Mouse (Mus musculus) c-Kit-positive CD71-negative TER-119-negative erythroid progenitor cells, embryonic 14.5 days (primary cell): Measurements from ENCODE around the gene Cxcl16.
"Not testable (repeated sequence)": the region's sequence is repeated elsewhere in the genome, so short reads cannot be mapped to it uniquely, and the experiment has no call there.

Experiments used
- DNase-seq: peaks from one replicate; pipeline ENCODE4 v3.0.0-alpha.2; 2013; ENCODE audit warnings: low read depth

Cxcl16 gene

DNA sequence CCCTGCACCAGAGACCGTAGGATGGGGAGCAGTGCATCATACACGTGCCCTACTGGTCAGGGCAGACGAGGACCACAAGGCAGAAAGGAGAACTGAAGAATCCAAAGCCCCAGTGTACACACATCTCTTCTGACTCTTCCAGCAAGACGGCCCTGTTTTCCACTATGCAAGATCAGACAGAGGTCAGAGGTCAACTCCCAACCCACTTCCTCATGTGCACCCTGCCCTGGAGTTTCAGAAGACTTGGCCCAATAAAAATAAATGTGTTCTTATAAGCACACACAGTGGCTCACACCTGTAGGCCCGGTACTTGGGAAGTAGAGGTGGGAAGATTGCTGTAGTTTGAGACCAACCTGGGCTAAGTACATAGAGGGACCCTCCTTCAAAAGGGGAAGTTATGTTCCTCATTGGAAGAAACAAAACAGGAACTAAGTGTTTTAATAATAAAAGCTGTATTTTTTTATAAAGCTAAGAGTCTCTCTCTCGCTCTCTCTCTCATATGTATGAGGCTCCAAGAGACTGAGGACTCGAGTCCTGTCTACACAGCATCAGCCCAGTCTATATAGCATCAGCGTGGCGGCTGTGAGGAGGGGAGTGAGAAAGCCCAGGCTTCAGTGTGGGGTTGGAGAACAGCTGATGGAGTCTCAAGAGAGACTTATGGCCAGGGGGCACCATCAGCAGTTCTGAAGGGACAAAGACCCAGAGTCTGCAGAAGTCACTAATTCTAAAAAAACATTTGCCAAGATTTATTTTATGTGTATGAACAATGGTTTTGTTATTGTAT is 6.3 kb downstream of the Cxcl16 start:
- DNase-seq, result no peak

DNA sequence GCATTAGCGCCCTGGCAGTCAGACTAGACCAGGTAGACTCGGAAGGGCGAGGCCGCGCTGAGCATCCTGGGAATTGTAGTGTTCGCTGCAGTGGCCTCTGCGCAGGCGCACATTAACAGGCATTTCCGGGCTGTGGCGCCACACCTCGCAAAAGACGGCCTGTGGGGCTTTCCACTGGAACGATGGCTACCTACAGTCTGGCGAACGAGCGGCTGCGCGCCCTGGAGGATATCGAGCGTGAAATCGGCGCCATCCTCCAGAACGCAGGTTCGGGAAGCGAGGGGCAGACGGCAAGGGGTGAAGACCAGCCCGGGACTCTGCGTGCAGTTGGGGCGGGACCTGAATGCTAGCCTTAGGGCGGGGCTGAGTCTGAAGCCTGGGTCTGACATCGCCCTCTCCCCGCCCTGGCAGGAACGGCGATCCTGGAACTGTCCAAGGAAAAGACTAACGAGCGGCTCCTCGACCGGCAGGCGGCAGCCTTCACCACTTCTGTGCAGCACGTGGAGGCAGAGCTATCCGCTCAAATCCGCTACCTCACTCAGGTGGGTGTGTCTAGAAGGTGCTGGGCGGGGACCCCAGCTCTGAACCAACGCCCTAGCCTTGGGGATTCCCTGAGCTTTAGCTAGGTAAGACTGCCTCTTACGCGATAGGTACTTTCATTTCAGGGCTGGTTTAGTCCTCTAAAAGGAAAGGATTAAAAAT is 7.8 kb downstream of the Cxcl16 start, which contains the start of gene Med11:
Gene Med11, plus strand, starts transcription at position 123 of the 702 bp plus-strand sequence.
- peak; percentile 93 for DNase-seq

DNA sequence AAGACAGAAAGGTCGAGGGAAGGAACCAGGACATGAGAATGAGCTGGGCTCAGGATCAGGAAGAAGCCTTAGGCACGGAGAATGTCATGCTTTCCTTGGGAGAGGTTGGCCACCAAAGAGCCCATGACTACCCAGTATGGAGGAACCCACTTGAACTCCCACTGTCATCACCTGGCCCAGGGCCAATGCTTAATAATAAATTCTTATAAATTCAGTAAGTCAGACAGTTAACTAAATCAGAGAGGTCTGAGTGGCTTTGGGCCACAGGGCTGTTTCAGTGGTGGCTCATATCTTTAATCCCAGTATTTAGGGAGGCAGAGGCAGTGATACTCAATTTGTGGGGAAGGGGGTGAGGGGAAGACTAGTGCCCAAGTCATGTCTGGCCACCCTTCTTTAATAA is 8.9 kb downstream of the Cxcl16 start:
- no peak for DNase-seq

DNA sequence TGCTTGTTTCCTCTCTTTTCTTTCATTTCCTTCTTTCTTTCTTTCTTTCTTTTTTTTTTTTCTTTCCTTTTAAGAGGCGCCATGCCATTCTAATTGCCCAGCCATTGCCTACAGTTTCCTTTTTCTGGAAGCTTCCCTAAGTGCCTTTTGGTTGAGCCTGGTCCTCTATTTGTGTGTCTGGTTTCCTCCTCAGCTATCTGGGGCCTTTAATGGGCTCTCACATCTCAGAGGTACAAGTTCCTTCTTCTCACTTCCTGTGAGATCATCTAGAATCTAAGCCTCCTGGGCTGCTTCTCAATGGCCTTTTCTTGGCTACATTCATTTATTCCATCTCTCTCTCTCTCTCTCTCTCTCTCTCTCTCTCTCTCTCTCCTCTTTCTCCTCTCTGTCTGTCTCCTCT is 12.4 kb downstream of the Cxcl16 start:
- DNase-seq, result no peak

DNA sequence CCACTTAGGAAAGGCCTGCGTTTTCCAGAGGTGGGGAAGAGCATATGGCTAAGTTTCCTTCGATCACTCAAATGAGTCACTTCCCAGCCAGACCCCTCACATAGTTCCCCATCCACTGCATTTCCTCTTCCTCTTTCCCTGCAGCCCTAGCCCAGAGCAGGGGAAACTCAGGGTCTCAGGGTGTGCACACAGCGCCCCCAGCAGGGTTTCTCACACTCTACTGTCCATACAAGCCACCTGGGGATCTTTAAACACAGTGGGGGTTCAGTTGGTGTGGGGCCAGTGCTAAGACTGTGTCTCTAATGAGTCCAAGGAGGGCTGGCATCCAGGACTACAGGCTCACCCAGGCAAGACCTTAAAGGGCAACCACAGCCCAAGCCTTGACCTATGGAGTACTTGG is 13.0 kb downstream of the Cxcl16 start:
- DNase-seq, result no peak

DNA sequence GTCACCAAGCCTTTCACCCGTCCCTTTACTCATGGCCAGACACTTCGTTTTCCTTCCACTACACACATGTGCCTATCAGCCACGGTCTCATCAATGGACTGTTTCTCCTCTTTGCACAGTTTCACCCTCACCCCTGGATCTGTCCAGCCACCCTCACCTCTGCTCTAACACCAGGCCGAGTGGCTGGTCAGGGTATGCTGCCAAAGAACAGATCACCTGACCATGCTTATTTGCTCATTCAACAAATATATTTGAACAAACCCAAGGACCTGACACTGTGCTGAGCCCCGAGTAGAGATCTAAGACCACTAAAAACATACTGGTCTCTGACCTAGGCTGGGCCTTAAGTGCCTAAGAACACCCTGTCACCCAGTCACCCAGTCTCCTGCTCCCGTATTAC is 15.1 kb downstream of the Cxcl16 start:
- no peak for DNase-seq

DNA sequence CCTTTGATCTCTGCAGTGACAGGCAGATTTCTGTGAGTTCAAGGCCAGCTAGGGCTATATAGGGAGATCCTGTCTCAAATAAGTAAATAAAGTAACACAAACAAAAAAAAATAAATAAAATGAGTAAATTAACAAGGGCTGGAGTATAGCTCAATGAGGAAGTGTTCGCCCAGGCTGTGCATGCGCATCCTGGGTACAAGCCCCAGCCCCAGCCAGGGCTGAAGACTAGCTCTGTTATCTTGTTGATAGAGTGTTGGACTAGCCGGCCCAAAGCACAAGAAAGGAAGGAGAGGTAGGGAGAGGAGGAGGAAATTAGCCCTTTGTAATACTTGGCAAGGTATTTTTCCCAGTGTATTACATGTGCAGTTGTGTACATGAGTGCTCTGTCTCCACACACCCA is 15.8 kb downstream of the Cxcl16 start:
- no peak for DNase-seq

DNA sequence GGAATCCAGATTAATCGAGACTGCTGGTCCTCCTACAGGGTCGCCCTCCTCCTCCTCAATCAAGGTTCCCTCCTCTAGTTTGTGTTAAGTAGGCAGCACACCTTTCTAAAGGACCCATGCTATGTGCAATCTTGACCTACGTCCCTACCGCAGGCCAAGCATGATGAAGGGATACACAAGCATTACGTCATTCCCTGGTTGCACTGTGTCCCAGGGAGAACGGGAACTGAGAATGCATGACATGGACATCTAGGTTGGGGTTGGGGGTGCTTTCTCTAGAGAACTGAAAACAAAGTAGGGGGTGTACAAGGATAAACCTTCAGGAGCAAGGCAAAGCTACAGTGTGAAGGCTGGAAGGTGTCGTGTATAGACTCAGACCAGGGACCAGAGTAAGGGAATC is 17.9 kb downstream of the Cxcl16 start:
- no peak for DNase-seq

DNA sequence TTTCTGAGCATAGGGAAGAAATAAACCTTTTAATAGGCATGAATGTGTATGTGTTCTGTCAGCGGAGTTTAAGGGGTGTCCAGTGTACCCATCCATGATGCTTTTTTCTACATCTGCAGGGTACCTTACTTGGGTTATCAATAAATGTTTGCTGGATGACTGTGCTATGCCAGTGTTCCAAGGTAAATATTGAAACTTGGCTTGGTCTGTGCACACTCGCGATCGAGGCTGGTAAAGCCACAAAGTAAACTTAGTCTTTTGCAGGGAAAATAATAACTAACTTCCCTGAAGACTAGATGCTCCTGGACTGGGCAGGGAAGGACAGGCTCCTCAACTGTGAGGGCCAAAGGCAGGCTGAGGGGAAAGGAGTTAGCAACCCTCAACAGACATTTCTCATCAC is 19.1 kb downstream of the Cxcl16 start:
- no peak for DNase-seq

DNA sequence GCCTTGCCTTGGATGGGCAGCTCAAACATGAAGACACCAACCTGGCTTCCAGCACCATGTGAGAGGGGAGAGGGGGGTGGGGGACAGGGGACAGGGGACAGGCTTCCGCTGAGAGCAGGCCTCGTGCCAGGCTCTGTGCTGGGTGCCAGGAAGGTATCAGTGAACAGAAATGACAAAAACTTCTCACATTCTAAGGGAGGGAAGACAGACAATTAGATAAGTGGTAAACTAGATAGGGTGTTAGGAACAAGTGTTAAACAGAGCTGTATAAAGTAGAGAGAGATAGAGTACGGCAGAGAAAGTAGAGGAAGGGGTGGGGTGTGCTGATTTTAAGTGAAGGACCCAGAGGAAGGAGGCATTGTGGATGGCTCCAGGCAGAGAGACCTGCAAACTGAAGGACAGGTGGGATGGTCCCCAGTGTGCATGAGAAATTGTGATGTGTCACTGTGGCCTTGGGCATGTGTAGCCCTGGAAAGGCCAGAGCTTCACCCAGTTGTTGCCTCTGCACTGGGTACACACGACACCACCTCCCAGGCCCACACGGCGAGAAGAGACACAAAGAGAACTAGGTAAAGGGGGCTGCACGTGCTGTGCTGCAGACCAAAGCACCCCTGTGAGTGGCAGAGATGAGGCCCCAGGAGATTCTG is 20.9 kb downstream of the Cxcl16 start:
- no peak for DNase-seq

DNA sequence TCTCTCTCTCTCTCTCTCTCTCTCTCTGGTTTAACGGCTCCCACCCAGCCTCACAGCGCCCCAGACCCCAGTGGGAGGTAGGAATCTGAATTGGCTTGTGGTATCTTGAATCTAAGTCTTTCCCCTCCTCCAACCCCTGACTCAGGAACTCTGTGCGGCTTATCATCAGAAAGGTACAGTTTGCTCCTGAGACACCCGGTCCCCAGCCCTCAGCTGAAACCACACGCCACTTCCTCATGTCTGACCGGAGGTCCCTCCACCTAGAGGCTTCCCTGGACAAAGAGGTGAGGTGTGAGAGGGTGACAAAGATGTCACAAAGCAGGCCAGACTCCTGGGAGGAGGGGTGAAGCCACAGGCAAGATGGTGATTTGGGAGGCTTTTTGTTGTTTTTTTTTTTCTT is 22.4 kb downstream of the Cxcl16 start:
- no peak for DNase-seq

DNA sequence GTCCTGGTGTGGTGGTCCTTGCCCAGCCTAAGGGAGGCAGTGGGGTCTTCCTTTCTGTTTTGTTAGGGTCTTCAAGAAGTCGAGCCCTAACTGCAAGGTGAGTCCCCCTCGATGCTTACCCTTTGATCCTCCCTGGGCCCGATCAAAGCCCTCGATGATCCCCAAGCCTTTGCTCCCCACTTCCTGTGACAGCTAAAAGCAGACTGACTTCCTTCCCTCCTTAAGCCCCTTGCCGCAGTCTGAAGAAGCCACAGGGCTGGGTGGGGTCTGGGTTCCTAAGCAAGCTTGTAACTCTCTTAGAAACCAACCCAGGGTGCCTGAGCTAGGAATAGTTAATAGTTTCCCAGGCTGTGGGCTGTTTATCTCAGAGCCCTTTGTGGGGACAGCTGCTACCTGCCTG is 24.3 kb downstream of the Cxcl16 start:
- no peak for DNase-seq

DNA sequence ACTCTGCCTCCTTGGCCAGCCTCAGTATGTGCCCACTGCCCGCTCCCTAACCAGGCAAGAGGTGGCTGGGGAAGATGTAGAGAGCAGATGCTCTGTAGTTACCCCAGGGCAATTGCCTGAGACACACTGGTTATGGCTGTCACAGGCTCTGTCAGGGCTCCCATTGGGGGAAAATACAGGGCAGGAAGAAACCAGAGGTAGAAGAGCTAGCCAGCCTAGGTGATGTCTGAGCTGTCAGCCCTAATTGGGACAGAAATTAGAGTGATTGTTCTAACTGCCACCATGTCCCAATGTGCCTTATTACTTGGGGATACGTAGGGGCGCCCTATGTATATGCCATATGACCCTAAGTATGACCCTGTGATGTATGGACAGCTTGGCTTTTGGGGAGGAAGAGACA is 25.8 kb downstream of the Cxcl16 start:
- DNase-seq, result no peak

DNA sequence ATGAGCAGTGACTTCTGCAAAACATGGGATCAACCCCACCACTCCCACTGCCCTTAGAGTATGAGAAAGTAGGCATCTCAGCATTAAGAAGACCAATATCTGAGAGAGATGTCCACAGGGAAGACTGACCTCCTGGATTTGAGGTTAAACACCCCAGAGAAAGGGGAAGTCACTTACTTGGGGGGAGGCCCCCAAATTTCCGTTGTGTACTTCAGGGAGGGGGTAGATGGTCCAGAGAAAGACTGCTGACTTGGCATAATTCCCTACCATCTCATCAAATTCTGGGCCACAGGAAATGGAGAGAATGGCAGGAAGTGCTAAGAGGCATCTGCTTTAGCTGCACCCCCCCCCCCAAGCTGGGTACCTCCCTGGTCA is 26.2 kb downstream of the Cxcl16 start:
- DNase-seq, result no peak

DNA sequence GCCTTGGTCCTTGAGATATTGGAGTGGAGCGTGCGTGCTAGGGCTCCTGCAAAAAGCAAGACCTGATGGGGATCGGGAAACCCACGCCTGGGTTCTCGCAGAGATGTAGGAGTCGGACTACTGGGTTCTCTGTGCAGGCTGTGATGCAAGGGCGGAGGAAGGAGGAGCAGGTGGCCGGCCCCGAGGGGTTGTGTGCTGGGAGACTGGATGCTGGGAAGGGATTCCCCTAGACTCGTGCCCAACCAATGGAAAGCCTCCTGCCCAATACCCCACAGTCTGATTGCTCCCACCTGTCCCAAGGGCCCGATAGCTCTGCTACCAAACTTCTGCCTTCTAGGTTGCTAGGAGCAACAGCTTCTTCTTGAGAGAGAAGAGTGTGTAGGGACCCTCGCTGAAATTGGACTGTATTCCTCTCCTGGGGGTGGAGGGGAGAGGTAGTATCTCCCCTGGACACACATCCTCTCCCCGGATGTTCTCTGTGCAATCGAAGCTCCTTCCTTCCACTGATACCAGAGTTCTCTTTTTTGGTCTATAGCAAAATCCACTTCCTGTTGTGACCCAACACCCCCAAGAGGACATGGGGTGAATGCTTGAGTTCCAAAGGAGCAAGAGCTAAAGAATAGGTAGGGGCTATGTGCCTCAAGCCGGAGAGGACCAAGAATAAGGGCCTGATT is 26.8 kb downstream of the Cxcl16 start:
- no peak for DNase-seq

DNA sequence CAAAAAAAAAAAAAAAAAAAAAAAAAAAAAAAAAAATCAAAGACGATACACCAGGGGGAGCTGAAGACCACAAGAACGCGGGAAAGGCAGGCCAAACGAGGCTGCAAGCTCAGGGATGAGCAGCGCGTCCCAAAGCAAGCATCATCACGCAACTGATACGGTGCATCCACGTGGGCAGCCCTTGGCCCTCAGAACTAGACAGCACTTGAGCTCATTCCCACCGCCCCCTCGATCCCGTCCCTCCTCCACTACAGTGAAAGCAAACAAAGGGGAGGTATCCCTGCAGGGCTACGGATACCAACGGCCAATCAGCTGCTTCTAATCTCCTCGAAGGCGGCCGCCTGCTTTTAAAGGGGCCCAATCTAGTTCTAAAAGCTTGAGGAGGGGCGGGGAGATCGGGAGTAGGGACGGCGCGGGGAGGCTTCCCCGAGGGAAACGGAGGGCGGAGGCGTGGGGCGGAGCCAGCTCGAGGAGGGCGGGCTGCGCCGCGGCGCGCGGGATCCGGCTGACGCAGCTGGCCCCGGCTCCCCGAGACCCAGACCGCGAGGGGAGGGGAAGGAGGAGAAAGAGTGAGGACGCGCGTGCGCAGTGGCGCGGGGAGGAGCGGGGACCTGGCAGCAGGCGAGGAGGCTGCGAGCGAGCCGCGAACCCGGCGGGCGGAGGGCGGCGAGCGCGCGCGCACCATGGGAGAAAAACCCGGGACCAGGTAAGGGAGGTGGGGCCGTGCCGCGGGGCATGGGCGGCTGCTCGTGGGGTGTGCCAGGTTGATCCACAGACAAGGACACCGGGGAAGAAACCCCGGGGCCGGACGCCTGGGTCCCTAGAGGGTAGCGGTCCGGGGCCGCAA is 27.5 kb downstream of the Cxcl16 start, which contains the start of gene Arrb2:
Gene Arrb2, plus strand, starts transcription at position 588 of the 847 bp plus-strand sequence.
- DNase-seq, result peak; percentile 92

DNA sequence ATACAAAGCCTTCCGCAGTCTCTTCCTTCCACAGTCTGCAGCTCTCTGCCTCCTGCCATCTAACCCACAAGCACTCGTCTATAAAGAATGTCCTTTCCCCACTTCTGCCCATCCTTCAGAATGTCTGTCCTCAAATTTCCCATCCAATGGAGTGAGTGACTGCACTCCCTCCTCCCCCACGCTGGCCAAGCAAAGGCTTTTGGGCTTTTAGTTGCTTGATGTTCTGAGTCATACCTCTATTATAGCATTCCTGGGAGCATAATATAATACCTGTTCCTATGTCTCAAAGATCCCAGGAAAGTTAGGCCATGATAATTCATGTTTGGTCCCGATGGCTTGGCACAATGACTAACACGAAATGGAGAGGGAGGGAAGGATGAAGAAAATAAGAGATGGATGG is 28.2 kb downstream of the Cxcl16 start:
- DNase-seq, result no peak

DNA sequence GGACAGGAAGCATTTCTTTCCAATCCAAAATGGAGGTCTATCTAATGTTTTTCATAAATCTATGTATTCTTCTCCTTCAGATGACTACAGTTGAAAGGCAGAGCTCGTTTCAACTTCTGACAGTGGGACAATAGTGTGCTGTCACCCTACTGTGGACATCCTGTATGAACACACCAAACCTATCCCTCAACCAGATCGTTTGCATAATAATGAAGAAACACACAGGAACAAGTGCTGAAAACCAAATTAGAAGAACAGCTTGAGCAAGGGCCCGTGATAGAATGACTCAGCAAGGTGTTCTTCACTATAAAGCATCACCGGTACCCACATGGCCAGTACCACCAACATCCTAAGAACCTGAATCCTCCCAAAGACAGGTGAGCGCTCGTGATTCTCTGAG is 33.2 kb downstream of the Cxcl16 start:
- DNase-seq, result not testable (repeated sequence)

DNA sequence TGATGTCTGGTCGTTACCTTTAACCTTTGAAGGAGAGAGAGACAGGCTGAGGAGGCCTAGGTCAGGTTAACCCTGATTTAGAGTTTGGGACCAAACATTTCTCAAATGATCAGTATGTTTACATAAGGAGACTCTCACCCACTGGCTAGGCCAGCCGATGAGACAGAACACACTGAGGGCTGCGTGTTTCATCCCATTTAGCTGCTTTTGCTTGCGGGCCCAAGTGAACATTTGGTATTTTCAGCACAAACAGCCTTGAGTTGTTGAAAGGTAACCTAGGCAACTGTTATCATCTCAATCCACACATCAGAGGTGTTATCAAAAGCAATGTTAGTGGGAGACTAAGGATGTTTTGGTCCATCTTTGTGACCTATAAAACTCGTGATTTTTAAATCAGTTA is 40.3 kb downstream of the Cxcl16 start:
- no peak for DNase-seq

DNA sequence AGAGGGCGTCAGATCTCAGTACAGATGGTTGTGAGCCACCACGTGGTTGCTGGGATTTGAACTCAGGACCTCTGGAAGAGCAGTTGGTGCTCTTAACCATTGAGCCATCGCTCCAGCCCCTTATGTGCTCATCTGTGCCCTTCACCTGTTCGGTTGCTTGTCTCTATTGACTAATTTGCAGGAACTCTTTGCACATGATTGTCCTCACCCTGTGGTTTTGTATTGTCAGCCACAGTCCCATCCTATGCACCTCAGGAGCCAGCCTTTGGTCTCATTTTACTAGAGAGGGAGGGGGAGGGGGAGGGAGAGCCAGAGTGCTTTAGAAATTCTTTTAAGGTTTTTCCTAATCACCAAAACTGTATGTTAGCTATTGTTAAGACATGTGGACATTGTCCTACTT is 41.6 kb downstream of the Cxcl16 start:
- DNase-seq, result no peak

DNA sequence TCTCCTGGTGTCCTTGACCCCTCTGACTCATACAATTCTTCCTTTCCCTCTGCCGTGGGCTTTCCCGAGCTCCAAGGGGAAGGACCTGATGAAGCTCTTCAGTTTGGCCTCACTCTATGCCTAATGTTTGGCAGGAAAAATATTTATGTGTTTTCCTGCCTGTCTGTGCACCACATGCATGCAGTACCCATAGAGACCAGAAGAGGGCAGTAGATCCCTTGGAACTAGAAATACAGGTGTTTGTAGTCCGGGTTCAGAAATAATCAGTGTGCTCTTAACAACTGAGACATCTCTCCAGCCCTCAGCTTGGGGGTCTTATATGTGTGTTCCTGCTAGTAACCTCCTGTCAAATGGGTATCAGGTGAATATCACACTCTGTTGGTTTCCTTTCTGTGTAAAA is 45.8 kb downstream of the Cxcl16 start:
- peak; percentile 80 for DNase-seq

DNA sequence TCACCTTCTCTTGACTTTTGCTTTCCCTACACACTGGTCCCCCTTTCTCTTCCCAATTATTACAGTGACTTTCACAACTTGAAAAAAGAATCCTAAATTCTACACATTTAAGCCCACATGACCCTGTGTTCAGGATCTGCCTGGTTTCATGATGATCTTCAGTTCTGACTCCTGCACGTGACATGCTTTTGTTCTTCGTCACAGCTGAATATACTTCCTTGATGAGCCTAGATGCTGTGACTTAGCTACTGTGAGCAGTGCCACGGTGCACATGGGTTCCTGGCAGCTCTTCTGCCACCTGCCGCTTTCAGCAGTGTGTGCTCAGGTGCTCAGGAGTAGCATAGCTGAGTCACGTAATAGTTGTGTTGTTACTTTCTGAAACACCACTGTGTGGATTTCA is 47.2 kb downstream of the Cxcl16 start:
- DNase-seq, result no peak
